Mouse (Mus musculus) heart, postnatal 10 days (tissue): ENCODE data around the gene Pitpnc1. TPM values are rescaled to one million over a fixed set of nuclear protein-coding genes. Genes with fewer than 3 reads are reported as not detected.

Source experiments
- DNase-seq, 2 experiments: peaks; one replicate each; pipeline ENCODE4 v3.0.0; 2021
- intact Hi-C: fragments of 180-260 bp; cut with DNase I; formaldehyde crosslinking; loops from one replicate; pipeline ENCODE4 v1.15.1; 2025
- total RNA-seq, 2 experiments: library from RNA; stranded (reverse); gene quantifications; 2 replicates each; pipeline ENCODE4 v1.2.3; 2021

Pitpnc1 gene
- total RNA-seq, 2 experiments from 2014 or later: 75.6 to 78.1 TPM

DNA sequence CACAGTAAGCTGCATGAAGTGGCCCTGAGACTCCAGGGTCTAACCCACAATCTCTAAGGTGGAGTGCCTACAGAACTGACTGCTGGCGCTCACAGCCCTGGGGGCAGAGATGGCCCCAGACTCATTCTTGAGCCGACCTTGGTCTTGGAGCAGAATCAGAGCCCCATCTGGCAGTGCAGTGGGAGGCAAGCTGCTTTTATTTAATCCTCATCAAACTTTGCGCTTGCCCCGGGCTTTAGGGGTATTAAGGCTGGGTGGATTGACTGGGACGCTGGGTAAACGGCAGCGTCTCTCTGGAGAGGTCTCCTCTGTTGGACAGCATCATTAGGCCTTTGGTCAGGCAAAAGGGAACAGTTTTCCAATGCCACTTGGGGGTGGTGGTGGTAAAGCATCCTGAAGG lies 211.1 kb downstream of the Pitpnc1 start:
- intact Hi-C loops: no loop called here
- no peak for DNase-seq

DNA sequence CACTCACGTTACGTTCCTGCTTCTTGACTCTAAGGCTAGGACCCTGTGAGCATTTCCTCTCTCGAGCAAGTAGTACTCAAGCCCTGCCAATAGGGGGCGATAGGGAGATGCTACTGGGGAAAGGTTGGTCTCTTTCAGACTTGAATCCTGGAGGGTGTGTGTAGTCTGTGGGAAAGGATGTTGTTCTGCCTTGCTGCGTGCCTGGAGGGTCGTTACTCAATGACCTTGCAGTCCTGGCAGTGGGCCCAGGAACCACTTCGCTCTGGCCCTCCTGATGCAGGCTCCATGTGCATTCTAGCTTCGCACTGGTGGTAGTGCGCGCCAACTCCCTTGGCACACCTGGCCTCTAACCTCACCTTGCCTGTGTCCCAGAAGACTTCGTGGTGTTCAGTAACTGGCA lies 215.3 kb downstream of the Pitpnc1 start:
- intact Hi-C loops: no loop called here
- peak; percentile 85 to 86 for DNase-seq

DNA sequence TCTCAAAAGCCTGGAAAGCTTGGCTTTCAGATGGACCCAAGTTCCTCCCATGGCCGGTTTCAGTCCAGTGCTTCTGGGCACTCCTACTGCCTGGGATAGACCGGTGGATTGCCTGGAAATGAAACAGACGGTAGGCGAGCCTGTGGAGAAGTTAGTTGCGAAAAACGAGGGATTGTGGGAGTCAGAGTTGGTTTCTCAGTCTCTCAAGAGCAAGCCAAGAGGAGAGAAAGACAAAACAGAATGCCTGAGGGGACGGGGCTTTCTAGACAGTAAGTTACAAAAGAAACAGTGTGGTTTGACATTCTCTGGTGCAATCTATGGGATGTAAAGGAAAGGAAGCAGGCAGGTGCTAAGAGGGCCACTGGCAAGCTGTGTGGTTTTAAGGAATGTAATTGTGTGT lies 216.3 kb downstream of the Pitpnc1 start:
- intact Hi-C loops: no loop called here
- DNase-seq: no peak

DNA sequence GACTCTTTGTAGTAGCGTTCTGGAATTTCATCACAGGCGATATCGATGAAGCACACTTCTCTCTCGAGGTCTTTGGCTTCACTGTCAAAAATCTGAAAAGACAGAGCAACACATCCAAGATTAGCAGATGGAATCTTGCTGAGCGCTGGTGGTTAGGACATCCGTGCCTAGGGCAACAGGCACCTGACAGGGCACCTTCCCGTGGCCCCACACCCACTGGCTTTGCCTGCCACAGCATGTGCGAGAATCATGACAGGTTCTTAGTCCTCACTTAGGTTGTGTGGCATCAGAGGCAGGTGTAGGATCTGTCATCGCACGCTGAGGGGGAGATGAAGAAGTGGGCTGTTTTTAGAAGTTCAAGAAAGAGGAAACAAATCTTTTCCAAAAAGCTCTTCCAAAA lies 218.5 kb downstream of the Pitpnc1 start:
- intact Hi-C loops: no loop called here
- DNase-seq: no peak

DNA sequence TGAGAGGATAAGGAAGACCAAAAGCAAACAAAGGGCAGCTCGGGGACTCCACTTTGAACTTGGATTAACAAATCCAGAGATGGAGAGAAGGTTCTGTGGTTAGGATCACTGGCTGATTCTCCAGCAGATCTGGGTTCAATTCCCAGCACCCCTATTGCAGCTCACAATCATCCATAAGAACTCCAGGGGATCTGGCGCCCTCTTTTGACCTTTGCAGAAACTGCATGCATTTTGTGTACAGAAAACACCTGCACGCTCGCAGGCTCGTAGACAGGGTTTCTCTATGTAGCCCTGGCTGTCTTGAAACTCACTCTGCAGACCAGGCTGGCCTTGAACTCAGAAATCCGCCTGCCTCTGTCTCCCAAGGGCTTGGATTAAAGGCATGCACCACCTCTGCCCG lies 219.0 kb downstream of the Pitpnc1 start:
- DNase-seq: no peak
- intact Hi-C loops: no loop called here

DNA sequence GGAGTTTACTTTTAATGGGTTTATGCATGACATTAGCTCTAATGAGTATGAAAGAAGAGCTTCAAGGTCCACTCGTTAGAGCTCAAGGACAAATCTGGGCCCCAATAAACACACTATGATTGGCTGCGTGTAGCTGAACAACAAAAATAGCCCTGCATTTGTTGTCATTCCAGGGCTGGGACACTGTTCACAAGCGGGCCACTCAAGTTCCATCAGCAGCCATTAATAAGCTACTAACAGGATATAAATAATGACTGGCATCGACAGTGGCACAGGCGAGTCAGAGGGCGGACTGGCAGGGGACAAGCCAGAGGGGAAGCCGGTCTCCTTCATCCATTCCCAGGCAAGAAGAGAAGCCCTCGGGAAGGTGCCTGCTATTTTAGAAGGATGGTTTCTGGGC lies 219.6 kb downstream of the Pitpnc1 start:
- no peak for DNase-seq
- intact Hi-C loops: no loop called here

DNA sequence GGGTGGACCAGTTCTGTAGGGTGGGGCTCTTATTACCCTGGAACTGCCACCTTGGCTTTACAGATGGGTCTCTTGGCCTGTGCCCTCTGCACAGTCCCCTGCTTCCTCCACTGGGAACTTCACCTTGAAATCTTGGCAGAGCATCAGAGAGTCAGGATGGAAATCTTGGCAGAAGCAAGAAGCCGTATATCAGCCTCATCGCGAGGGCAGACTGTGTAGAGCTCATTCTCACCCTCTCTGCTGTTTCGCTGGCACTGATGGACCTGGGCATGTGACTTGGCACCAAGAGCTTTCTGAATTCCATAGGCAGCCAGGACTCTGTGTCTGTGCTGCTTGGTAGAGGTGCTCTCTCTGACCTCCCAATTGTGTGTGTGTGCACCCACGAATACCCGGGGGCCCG lies 221.7 kb downstream of the Pitpnc1 start:
- DNase-seq: peak; percentile 77 to 85
- intact Hi-C loops: no loop called here

DNA sequence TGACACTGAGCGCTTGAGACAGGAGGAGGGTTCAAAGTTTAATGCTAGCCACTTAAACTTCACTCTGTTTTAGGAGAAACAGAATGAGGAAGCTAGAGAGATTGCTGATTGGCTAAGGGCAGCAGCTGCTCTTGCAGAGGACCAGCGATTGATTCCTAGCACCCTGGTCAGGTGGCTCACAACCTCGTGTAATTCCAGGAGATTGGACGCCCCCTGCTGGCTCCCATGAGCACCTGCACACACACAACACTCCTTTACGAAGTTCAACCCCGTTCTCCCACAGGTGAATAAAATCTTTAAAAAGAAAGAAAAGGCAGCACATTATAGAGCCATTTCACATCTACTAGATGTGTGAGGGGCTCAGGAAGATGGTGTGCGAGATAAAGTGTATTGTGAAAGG lies 224.8 kb downstream of the Pitpnc1 start:
- intact Hi-C loops: no loop called here
- no peak for DNase-seq

DNA sequence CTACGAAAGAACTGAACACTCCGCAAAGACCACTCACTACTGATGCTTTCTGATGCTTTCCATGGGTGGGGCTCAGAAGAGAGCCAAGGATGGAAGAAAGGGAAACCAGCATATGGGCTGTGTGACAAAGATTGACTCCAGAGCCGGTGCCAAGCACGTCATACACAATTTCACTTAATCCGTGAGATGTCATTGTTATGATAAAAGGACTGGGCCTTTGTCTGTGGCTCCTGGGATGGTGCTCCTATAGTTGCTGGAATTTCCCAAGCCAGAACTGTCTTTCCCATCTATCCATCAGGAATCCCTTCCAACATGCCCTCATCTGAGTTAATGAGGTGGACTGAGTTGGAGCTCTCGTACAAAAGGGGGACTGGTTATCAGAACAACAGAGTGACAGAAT lies 227.4 kb downstream of the Pitpnc1 start:
- intact Hi-C loops: no loop called here
- no peak for DNase-seq

DNA sequence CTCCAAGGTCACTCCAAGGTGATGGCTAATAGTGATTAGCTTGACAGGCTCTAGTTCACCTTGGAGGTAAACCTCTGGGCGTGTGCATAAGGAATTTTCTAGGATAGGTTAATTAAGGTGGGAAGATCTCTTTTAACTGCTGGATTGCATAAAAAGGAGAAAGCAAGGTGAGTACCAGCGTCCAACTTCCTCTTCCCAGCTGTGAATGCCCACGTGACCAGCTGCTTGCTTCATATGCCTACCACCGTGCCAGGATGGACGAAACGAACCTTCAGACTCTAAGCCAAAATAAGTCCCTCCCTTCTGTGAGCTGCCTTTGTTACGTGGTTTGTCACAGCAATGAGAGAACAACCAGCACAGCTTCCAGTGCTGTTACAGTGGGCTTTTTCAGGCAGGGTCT lies 228.8 kb downstream of the Pitpnc1 start:
- no peak for DNase-seq
- intact Hi-C loops: no loop called here

DNA sequence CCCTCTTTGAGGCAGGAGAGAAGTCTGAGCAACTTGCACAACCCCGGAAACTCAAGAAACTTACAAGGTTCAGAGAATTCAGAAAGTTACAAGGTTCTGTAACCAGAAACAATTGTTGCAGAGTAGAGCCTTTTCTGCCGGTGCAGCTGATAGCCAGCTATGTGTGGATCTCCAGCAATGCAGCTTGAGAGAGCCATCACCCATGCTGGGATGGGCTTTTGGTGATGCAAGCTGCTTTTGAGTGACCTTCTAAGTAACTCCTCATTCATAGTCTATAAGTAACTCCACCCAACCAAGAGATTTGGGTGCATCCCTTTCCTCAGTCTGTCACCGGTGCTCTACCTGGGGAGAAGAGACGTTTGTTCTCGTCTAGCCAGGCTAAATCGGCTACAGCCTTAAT lies 232.0 kb downstream of the Pitpnc1 start:
- intact Hi-C loops: no loop called here
- DNase-seq: no peak

DNA sequence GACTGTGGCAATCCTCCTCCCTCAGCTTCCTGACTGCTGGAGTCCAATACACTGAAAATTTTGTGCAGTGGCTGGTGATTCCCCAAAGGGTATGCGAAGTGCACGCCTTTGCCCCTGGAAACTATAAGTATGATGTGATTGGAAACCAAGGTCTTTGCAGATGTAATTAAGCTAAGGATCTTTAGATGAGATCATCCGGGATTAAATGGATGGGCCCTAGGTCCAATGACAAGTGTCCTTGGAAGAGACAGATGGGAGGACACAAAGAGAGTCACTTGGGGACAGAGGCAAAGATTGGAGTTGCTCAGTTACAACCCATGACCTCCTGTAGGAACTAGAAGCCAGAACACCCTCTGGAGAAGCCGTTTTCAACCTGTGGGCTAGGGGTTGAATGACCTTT lies 233.0 kb downstream of the Pitpnc1 start:
- intact Hi-C loops: no loop called here

DNA sequence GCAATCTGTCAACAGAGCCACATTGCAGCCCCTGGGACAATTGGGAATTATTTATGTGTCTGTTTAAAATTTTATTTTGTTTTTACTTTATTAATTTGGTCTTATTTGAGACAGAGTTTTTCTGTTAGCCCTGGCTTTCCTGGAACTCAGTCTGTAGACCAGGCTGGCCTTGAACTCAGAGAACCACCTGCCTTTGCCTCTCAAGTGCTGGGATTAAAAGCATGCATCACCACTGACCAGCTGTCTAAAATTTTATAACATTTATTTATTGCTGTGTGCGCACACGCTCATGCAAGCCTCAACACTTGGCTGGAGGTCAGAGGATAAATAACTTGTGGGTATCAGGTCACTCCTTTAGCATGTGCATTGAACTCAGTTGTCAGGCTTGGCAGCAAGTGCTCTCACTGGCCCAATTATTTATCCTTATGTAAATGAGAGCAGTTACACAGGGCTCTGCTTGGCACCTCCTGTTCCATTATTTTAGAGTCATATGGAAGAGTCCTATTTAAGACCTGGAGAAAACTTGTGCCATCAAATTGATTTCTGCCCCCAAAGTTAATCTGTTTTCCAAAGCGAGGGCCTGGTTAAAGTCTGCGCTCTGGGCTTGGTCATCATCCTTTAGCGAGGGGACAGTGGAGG lies 237.1 kb downstream of the Pitpnc1 start:
- intact Hi-C loops: no loop called here
- DNase-seq: no peak

More for the DNA sequence above, 233.0 kb downstream of the Pitpnc1 start:
- DNase-seq: no peak

DNA sequence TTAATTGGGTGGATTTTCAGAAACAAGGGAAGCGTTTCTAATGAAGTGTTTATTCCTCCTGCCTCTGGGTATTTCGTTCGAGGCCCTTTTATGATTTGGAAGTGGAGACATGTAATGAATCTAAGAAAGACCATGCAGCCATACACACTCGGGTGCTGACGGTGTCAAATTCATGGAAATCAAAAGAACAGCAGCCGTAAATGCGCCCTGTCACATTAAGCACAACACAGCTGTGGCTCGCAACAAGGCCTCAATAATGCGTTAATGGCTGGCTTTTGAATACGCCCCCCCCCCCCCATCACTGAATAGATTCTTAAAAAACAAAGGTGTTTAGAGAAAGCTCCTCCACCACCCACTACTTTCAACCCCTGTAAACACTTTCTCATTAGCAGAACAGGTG lies 240.4 kb downstream of the Pitpnc1 start:
- no peak for DNase-seq
- intact Hi-C loops: no loop called here

DNA sequence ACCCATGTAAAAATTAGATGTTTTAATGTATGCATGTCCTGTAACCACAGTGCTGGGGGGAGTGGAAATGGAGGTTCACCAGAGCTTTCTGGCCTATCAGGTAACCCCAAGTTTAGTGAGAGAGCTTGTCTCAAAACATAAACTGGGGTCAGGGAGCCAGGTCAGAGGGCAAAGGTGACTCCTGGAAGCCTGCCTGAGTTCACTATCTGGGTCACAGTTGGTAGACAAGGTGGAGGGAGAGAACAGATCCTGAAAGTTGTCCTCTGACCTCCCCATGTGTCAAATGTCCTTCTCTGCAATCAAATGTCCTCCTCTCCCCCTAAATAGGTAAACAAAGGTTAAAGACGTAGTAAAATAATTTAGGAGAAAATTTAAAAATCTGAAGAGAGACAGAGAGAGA lies 244.1 kb downstream of the Pitpnc1 start:
- no peak for DNase-seq
- intact Hi-C loops: no loop called here

DNA sequence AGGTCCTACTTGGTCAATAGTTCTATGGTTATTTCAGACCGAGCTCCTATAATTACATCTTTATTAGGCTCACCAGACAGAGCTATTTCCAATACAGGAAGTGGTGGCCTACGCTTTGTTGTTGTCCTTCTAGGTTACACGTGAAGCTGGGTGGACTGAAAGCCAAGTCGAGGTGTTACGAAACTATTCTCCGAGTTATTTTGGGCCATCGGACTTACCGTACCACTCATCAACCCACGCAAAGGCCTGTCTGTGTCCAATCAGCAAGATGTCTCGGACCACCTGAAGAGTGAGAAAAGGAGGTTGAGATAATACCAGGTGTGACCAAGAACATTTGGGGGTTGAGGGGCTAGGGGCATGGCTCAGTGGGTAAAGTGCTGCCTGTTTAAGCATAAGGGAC lies 244.5 kb downstream of the Pitpnc1 start:
- DNase-seq: peak; percentile 67
- intact Hi-C loops: no loop called here

DNA sequence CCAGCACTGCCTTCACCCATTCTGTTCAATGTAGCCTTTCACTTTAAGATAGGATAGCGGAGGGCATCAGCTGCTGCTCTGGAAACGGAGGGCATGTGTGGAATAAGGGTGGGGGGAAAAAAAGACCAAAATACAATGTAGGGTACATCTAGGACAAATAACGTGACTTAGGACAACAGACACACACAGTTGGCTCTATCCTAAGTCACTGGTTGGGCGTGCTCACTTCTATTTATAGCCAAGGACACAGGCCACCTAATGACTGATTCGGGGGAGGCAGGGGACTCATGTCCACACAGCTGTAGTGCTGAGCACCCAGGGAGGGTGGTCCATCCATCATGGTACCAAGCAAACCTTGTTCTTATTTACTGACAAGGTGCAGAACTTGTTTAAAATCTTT lies 245.2 kb downstream of the Pitpnc1 start:
- peak; percentile 53 to 63 for DNase-seq

DNA sequence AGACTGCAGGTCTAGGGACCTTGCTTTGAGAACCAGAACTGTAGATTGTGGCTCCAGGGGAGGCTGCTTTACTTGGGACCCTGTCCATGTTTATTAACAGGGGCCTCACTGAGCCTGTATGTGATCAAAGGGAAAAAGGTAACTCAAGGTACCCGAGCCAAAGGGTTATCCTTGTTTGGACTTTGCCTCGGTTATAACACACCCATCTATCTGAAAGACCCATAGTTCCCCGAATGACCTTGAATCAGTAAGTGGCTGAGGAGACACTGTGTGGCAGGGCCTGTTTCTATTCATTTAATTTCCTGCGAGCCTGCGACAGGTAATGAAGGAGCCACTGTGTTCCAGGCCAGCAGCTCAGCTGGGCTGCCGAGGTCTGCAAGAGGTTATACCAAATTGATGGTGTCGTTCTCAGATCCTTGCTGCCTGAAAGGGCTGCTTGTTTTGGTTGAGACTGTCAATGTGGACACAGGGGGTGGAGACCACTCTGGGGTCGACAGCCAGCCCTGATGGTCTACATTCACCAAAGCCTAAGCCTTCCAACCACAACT lies 246.8 kb downstream of the Pitpnc1 start:
- DNase-seq: no peak
- intact Hi-C loops: no loop called here

More for the DNA sequence above, 245.2 kb downstream of the Pitpnc1 start:
- intact Hi-C loops: no loop called here

DNA sequence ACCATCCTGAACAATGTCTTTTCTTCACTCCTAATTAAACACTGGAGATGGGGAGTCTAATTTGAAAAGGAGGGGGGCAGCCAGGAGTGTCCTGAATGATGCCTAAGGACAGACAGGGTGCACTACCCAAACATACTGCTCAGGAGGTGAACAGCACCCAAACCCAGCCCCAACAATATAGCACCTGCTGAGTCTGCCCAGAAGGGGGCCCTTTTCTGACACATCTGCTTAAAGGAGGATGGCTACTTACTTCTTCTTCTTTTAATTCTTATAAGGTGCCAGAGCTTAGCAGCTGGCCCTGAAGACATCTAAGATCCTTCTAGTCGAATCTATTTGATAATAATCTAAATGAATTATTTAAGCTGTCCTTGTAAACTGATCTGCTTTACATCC lies 247.3 kb downstream of the Pitpnc1 start:
- no peak for DNase-seq
- intact Hi-C loops: no loop called here

DNA sequence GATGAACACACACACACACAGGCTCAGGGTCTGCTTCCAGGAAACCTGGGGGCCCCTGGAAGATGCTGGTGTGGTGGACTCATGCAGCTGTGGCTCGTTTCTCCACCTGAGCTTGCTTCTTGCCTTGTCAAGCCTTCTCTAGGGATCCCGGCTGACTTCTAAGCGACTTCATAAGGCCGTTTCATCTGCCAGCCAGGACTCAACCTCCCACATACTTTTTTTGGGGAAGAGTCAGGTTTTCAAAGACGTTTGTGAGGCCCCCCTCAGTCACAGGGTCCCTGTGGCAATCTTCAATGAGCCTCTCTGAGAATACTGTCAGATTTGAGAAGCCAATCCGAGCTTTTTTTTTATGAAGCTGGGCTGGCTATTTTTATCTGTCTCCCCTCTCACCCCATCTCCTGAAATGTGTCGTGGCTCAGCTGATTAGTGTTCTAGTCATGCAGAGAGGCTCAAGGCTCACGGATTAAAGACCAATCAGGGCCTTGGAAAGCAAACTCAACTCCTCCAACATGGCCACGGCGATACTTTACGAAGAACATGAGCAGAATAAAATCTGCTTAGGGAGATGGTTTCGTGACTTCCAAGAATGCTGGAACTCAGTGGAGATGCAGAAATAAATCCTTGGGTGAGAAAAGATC lies 247.8 kb downstream of the Pitpnc1 start:
- intact Hi-C loops: no loop called here
- DNase-seq: no peak

DNA sequence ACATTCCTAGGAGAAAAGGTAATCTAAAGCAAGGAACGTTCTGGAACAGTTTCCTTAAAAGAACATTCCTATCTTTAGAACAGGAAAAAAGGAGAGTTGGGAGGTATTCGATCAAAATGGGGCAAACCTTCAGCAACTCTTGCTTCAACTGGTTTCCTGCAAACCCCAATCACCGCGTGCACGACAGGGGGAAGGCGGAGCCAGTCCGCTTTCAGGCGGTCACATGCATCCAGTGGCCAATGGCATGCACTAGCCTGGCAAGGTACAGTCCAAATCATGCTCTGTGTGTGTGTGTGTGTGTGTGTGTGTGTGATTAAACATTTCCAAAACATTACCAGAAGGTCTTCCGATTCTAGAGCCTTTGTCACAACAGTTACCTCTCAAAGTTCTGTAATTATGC lies 255.4 kb downstream of the Pitpnc1 start:
- intact Hi-C loops: loop anchor here (5.0 kb wide), 2 partner anchors 52 to 177 kb away; no protein-coding TSS in a partner anchor
- no peak for DNase-seq

DNA sequence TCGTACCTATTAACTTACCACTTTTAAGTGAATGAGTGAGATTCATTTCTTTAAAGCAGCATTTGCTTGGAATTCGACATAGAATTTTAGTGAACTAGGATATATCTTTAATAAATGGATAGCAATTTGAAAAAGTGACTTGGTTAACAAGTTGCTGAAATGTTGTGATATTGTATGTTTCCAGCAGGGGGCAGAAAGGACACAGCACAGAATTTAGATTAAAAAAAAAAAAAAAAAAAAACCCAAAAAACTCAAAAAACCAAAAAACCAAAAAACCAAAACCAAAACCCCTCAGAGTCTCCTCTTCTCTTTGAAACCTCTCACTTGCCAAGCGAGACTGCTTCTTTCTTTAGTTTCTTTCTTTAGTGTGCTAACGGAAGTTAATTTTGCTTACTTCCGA lies 256.8 kb downstream of the Pitpnc1 start:
- intact Hi-C loops: loop anchor here (1.0 kb wide), 1 partner anchor 257 kb away; the partner anchor contains the start of gene Pitpnc1

More for the DNA sequence above, 256.8 kb downstream of the Pitpnc1 start:
- DNase-seq: peak in 1 of 2 experiments; percentile 58
